Mouse (Mus musculus) E14TG2a.4 (cell line): Measurements from ENCODE around the gene St3gal3.

Source experiments
- CTCF ChIP-seq: conservative IDR thresholded peaks from 2 replicates; pipeline ENCODE4 v1.5.1; 2014; ENCODE audit warnings: low read length
- POU5F1 ChIP-seq: IDR thresholded peaks from 2 replicates; pipeline ENCODE4 v1.6.1; 2014; ENCODE audit warnings: low read length, borderline replicate concordance

GRCm38 (mm10) chr4:117978282-117978681 is 156.4 kb downstream of the St3gal3 start:
- TF ChIP-seq CTCF (no peak), POU5F1 (no peak)
